Mouse (Mus musculus) heart, embryonic 12.5 days (tissue): ENCODE measurements around the gene Rbm42. TPM values are rescaled to one million over a fixed set of nuclear protein-coding genes. Genes with fewer than 3 reads are reported as not detected.

Experiments
- ATAC-seq: fragments of 200-750 bp; cut with Nextera tagmentation; 2 replicates; pipeline ENCODE4 v1.8.0; 2017; ENCODE audit warnings: moderate TSS enrichment, moderate library complexity; ENCODE audit not compliant: insufficient number of reproducible peaks, low FRiP score
- H3K27ac ChIP-seq: fragments of 300-500 bp; sonication (generic); 2 replicates; pipeline ENCODE4 v1.5.1; 2016; ENCODE audit warnings: mild to moderate bottlenecking, moderate library complexity; ENCODE audit not compliant: poor library complexity, severe bottlenecking
- H3K27me3 ChIP-seq: fragments of 300-500 bp; sonication (generic); replicated peaks from 2 replicates; pipeline ENCODE4 v1.6.1; 2016; ENCODE audit warnings: mild to moderate bottlenecking, moderate library complexity
- H3K36me3 ChIP-seq: fragments of 300-500 bp; sonication (generic); 2 replicates; pipeline ENCODE4 v1.6.1; 2016; ENCODE audit warnings: mild to moderate bottlenecking, moderate library complexity
- H3K4me1 ChIP-seq: fragments of 300-500 bp; sonication (generic); replicated peaks from 2 replicates; pipeline ENCODE4 v1.6.1; 2016; ENCODE audit warnings: mild to moderate bottlenecking
- H3K4me2 ChIP-seq: fragments of 300-500 bp; sonication (generic); 2 replicates; pipeline ENCODE4 v1.6.1; 2016; ENCODE audit warnings: mild to moderate bottlenecking, moderate library complexity
- H3K4me3 ChIP-seq: fragments of 300-500 bp; sonication (generic); 2 replicates; pipeline ENCODE4 v1.5.1; 2016; ENCODE audit warnings: mild to moderate bottlenecking
- H3K9ac ChIP-seq: fragments of 300-500 bp; sonication (generic); 2 replicates; pipeline ENCODE4 v1.6.1; 2016; ENCODE audit warnings: mild to moderate bottlenecking, moderate library complexity
- H3K9me3 ChIP-seq: fragments of 300-500 bp; sonication (generic); replicated peaks from 2 replicates; pipeline ENCODE4 v1.6.1; 2016; ENCODE audit warnings: mild to moderate bottlenecking, moderate library complexity
- WGBS: fragments of 180-500 bp; shearing (Covaris S2); methylation state at CpG from one replicate; pipeline ENCODE4 v1.1.7; 2016; 5-methylcytosine and 5-hydroxymethylcytosine counted together
- polyA plus RNA-seq: library from polyadenylated mRNA; unstranded; fragments of >200 nt; fragmentation: Nextera tagmentation; extraction: Ambion mirVana; gene quantifications from 2 replicates; pipeline ENCODE4 v1.2.1, GENCODE M21; 2016

The Rbm42 gene
- polyA plus RNA-seq, 1 experiment from 2014 or later = 96.5 TPM

DNA sequence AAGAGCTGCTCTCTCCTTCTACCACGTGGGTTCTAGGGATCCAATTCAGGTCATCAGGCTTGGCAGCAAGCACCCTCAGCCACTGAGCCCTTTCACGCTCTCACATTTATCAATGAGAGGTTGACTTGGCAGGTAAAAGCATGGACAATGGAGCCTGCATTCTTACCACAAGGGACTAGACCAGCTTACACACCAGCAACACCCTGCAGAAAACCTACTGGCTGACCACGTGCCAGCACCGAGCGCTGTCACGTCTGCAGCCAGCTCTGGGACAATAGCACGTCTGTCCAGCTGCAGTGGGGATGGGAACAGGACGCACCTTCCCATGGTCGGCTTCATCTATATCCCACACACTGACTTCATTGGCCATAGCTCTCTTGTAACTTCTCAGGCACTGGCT, 31.5 kb downstream of the Rbm42 start:
- H3K36me3 ChIP-seq = peaks cover 72% of the 10 kb centered on the region
- WGBS = 93% methylated on average over 9 of the region's 9 CpGs
- H3K9me3 ChIP-seq = no peaks in the 10 kb centered on the region
- no peak for ATAC-seq
- H3K4me3 ChIP-seq = no peak overlapping the region
- H3K4me1 ChIP-seq = peaks cover 15% of the 10 kb centered on the region
- no peaks in the 10 kb centered on the region for H3K27me3 ChIP-seq
- no peak overlapping the region for H3K4me2 ChIP-seq
- no peak overlapping the region for H3K27ac ChIP-seq
- H3K9ac ChIP-seq = no peak overlapping the region

DNA sequence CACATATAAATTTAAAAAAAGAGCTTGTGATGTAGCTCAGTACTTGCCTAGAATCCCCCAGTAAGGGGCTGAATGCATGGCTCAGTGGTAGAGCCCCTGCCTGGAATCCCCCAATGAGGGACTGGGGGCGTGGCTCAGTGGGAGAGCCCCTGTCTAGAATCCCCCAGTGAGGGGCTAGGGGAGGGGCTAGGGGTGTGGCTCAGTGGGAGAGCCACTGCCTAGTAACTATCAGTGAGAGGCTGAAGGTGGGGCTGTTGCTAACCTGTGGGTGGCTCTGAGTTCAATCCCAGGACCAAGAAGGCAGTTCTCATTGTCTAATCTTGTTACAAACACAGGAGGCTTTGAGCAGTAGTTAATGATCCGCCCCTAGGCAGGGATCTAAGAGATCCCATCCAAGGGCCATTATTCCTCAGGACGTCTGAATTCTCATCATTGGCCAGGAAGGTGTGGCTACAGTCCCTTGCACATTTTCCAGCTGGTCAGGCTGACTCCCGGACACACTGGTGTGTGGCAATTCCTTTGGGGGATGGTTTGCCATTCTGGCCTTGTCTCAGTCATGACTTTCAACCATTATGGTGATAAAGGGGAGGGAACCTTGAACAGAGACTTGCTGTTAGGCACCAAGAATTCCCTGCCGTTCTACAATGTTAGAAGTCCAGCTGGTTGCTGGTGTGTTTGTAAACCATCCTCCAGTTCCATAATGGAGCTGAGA, 34.9 kb downstream of the Rbm42 start:
- H3K9me3 ChIP-seq = no peaks in the 10 kb centered on the region
- H3K36me3 ChIP-seq = peaks cover 43% of the 10 kb centered on the region
- H3K4me3 ChIP-seq = no peak overlapping the region
- no peak overlapping the region for H3K4me2 ChIP-seq
- peaks cover 4% of the 10 kb centered on the region for H3K4me1 ChIP-seq
- peak; percentile 53; the same call in 1 of the 2 replicates for ATAC-seq
- no peaks in the 10 kb centered on the region for H3K27me3 ChIP-seq
- no peak overlapping the region for H3K27ac ChIP-seq
- no peak overlapping the region for H3K9ac ChIP-seq
- 58% methylated on average over 5 of the region's 5 CpGs for WGBS

GRCm38 (mm10) chr7:30614454-30614853, 35.7 kb downstream of the Rbm42 start:
- no peak overlapping the region for H3K27ac ChIP-seq
- 69% methylated on average over 2 of the region's 2 CpGs for WGBS
- H3K9ac ChIP-seq = no peak overlapping the region
- H3K9me3 ChIP-seq = no peaks in the 10 kb centered on the region
- ATAC-seq = no peak
- H3K27me3 ChIP-seq = no peaks in the 10 kb centered on the region
- H3K4me1 ChIP-seq = peaks cover 9% of the 10 kb centered on the region
- no peak overlapping the region for H3K4me2 ChIP-seq
- no peak overlapping the region for H3K4me3 ChIP-seq
- H3K36me3 ChIP-seq = peaks cover 37% of the 10 kb centered on the region

GRCm38 (mm10) chr7:30613529-30614112, 36.5 kb downstream of the Rbm42 start:
- Histone ChIP-seq H3K27me3 (no peaks in the 10 kb centered on the region), H3K4me3 (no peak overlapping the region), H3K9me3 (no peaks in the 10 kb centered on the region), H3K4me2 (no peak overlapping the region), H3K36me3 (peaks cover 29% of the 10 kb centered on the region), H3K4me1 (peaks cover 9% of the 10 kb centered on the region), H3K27ac (no peak overlapping the region), H3K9ac (no peak overlapping the region)
- 21% methylated on average over 14 of the region's 14 CpGs for WGBS
- ATAC-seq = no peak

DNA sequence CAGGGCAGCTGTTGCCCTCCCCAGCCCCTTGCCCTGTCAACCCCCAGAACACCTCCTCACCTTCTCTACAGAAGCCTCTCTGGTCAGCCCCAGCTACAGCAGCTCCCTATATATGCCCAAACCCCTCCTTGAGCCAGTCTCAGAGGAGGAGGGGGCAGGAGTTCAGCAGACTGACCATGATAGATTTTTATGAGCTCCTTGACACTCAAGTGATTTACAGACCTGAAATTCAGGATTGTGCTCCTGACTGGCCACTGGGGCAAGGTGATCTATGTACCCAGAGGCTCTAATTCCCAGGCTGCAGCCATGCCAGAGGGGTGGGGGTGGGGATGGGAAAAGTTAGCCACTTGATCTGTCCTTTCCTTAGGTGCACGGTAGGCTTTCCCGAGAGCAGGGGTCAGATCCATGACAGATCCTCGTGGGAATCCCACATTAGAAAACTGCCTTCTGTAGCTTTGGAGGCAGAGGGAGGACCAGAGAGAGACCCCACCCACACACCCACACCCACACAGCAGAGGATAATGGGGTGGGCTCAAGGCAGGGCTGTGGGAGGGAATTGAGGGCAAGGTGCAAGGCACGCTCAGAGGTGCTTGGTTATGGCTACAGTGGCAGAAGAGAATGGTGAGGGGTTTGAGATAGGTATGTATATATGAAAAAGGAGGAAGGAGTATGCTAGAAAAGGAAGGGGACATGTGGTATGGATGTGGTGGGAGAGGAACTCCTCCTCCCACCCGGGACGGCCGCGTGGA, 37.3 kb downstream of the Rbm42 start, which contains the start of gene Upk1a:
Gene Upk1a (minus strand): TSS at position 194 of the 749 bp plus-strand sequence.
- 71% methylated on average over 8 of the region's 8 CpGs for WGBS
- Histone ChIP-seq H3K4me1 (peaks cover 9% of the 10 kb centered on the region), H3K4me2 (no peak within 1 kb of the TSS), H3K4me3 (no peak within 1 kb of the TSS), H3K27me3 (no peaks in the 10 kb centered on the region), H3K27ac (no peak within 1 kb of the TSS), H3K9me3 (no peaks in the 10 kb centered on the region), H3K9ac (no peak within 1 kb of the TSS), H3K36me3 (peaks cover 21% of the 10 kb centered on the region)
- no peak for ATAC-seq

DNA sequence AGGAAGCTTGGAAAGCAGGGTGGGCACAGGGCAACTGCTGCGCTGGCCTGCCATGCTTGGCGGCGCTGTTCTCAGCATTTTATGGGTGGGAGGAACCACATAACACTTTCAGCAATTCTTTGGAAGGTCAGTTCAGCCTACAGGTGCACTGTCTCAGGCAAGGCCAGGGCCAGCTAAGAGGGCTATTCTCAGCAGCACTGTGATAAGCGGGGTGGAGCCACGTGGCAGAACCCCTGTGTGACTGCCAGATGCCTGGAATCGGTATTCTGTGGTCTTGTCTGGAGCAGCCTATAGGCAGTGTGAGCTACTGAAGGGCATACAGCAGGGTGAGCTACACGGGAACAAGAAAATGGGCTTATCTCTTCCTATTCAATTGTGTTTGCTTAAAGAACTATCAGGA, 40.1 kb downstream of the Rbm42 start:
- 33% methylated on average over 7 of the region's 7 CpGs for WGBS
- Histone ChIP-seq H3K36me3 (no peaks in the 10 kb centered on the region), H3K4me2 (no peak overlapping the region), H3K9ac (no peak overlapping the region; the same call in 1 of the 2 replicates), H3K27me3 (no peaks in the 10 kb centered on the region), H3K27ac (no peak overlapping the region), H3K9me3 (no peaks in the 10 kb centered on the region), H3K4me3 (no peak overlapping the region), H3K4me1 (peaks cover 9% of the 10 kb centered on the region)
- 0 out of 2 replicates have a peak, but pooled peaks have one; percentile 20 for ATAC-seq

DNA sequence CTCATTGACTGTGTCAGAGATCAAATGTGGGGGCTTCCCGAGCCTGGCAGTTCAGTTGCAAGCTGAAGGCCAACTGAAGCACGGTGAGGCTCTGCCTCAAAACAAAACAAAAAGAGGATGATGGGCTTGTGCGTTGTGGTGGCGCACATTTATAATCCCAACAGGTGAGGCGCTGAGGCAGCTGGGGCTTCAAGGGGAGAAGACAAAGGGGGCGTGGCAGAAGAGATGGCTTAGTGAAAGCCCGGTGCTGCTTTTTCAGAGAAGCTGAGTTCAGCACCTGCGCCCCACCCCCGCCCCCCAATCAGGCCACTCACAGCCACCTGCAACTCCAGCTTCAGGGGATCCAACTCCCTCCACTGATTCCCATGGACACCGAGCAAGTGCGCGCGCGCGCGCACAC, 41.6 kb downstream of the Rbm42 start:
- no peaks in the 10 kb centered on the region for H3K9me3 ChIP-seq
- no peaks in the 10 kb centered on the region for H3K36me3 ChIP-seq
- 53% methylated on average over 16 of the region's 16 CpGs for WGBS

DNA sequence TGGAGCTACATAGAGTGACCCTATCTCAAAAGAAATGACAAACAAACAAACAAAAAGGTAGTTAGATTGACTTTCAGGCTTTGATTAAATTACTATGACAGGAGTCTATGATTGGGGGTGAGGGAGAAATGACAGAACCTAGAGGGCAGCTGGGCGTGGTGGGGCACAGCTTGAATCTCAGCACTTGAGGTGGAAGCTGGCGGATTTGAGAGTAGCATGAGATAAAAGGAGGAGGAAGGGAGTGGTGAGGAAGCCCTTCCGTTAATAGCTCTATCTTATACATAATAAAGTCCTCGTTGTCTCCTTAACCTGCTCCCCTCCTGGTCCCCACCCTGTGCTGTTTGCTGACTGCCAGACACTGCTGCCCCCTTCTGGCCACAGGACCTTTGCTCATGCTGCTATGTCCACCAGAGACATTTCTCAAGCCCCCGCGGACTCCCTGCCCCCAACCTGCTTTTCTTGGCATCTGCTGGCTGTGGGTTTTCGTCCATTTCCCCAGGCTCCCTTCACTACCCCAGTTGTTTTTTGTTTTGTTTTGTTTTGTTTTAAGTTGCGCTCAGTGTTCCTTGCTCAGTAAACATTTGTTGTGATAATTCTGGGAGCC, 42.3 kb downstream of the Rbm42 start:
- Histone ChIP-seq H3K9ac (no peak overlapping the region), H3K9me3 (no peaks in the 10 kb centered on the region), H3K36me3 (no peaks in the 10 kb centered on the region), H3K27ac (no peak overlapping the region), H3K27me3 (no peaks in the 10 kb centered on the region), H3K4me1 (peaks cover 10% of the 10 kb centered on the region), H3K4me2 (no peak overlapping the region), H3K4me3 (no peak overlapping the region)
- no peak for ATAC-seq
- 26% methylated on average over 8 of the region's 8 CpGs for WGBS

More for the DNA sequence above, 41.6 kb downstream of the Rbm42 start:
- Histone ChIP-seq H3K9ac (no peak overlapping the region), H3K27ac (no peak overlapping the region), H3K4me1 (peaks cover 9% of the 10 kb centered on the region), H3K4me2 (no peak overlapping the region), H3K4me3 (no peak overlapping the region), H3K27me3 (no peaks in the 10 kb centered on the region)
- ATAC-seq = no peak

GRCm38 (mm10) chr7:30604944-30605343, 45.2 kb downstream of the Rbm42 start:
- no peaks in the 10 kb centered on the region for H3K9me3 ChIP-seq
- no peaks in the 10 kb centered on the region for H3K36me3 ChIP-seq
- 87% methylated on average over 8 of the region's 8 CpGs for WGBS
- H3K27me3 ChIP-seq = no peaks in the 10 kb centered on the region
- H3K4me3 ChIP-seq = no peak overlapping the region
- peaks cover 12% of the 10 kb centered on the region for H3K4me1 ChIP-seq
- H3K9ac ChIP-seq = no peak overlapping the region
- no peak overlapping the region for H3K4me2 ChIP-seq
- no peak overlapping the region for H3K27ac ChIP-seq
- no peak for ATAC-seq

GRCm38 (mm10) chr7:30604424-30604823, 45.7 kb downstream of the Rbm42 start:
- Histone ChIP-seq H3K27ac (no peak overlapping the region), H3K4me1 (peaks cover 14% of the 10 kb centered on the region), H3K27me3 (no peaks in the 10 kb centered on the region), H3K36me3 (no peaks in the 10 kb centered on the region), H3K4me2 (no peak overlapping the region), H3K9ac (no peak overlapping the region), H3K9me3 (no peaks in the 10 kb centered on the region), H3K4me3 (no peak overlapping the region)
- WGBS = 61% methylated on average over 8 of the region's 8 CpGs
- no peak for ATAC-seq

GRCm38 (mm10) chr7:30602583-30602982, 47.5 kb downstream of the Rbm42 start:
- no peak overlapping the region for H3K9ac ChIP-seq

More at GRCm38 (mm10) chr7:30602583-30602982, 47.5 kb downstream of the Rbm42 start:
- no peak overlapping the region for H3K4me2 ChIP-seq
- H3K4me1 ChIP-seq = peaks cover 14% of the 10 kb centered on the region
- H3K27ac ChIP-seq = no peak overlapping the region
- no peak for ATAC-seq
- no peak overlapping the region for H3K4me3 ChIP-seq
- no peaks in the 10 kb centered on the region for H3K36me3 ChIP-seq
- no peaks in the 10 kb centered on the region for H3K27me3 ChIP-seq
- WGBS = 23% methylated on average over 3 of the region's 3 CpGs
- no peaks in the 10 kb centered on the region for H3K9me3 ChIP-seq
